Mouse (Mus musculus) testis, adult 10 weeks (tissue): ENCODE data around the gene Ipo7. TPM values are rescaled to one million over a fixed set of nuclear protein-coding genes. Genes with fewer than 3 reads are reported as not detected.

Experiments used
- polyA plus RNA-seq: library from polyadenylated mRNA; stranded (reverse); fragments of 350-450 nt; fragmentation: Illumina TruSeq; extraction: RNeasy Lipid Tissue Mini Kit (QIAGEN cat#74804); gene quantifications from one replicate; pipeline ENCODE4 v1.2.3, GENCODE M21; 2014; ENCODE audit warnings: low read depth, low replicate concordance

Ipo7 gene
- 66.8 TPM for polyA plus RNA-seq

GRCm38 (mm10) chr7:110018117-110018630, at the start of gene Ipo7:
Ipo7 (plus strand) TSS chr7:110018274.

GRCm38 (mm10) chr7:109986775-109987174, 31.3 kb upstream of the Ipo7 start, which contains the start of gene Tmem41b:
Tmem41b (minus strand) TSS chr7:109986929.

GRCm38 (mm10) chr7:110061199-110061751, 43.2 kb downstream of the Ipo7 start, which contains the start of gene Zfp143:
Zfp143 (plus strand) TSS chr7:110061217.

Other genes with a start within 250 kb of the Ipo7 start
- gene Nrip3, start 236.2 kb upstream of the Ipo7 start, polyA plus RNA-seq: 5.7 TPM
- 8.0 TPM for gene Scube2, start 152.6 kb upstream of the Ipo7 start, polyA plus RNA-seq
- gene Dennd5a, start 57.8 kb upstream of the Ipo7 start, polyA plus RNA-seq: 39.2 TPM
- 156 TPM for gene Tmem41b, start 31.3 kb upstream of the Ipo7 start, polyA plus RNA-seq
- 13.1 TPM for gene Zfp143, start 42.9 kb downstream of the Ipo7 start, polyA plus RNA-seq
- 46.1 TPM for gene Wee1, start 103.8 kb downstream of the Ipo7 start, polyA plus RNA-seq
- gene Swap70, start 203.4 kb downstream of the Ipo7 start, polyA plus RNA-seq: 8.5 TPM